Mouse (Mus musculus): ENCODE measurements around the gene Mlst8. TPM values are rescaled to one million over a fixed set of nuclear protein-coding genes. Genes with fewer than 3 reads are reported as not detected.

Gene Mlst8
- 29.5 and 33.1 TPM in 2 replicates for polyA plus RNA-seq (2015; fragmentation: Nextera tagmentation; extraction: Ambion mirVana)

GRCm38 (mm10) chr17:24478663-24479380 lies at the start of gene Mlst8:
Gene Mlst8, minus strand, starts transcription at chr17:24479078.
- WGBS: under 1% methylated on average over 48 of the region's 48 CpGs
- peak; percentile 92 for ATAC-seq (ENCODE audit: low FRiP score)
- Histone ChIP-seq H3K9ac (replicated peaks) (peak within 1 kb of the TSS; percentile 87), H3K4me1 (peaks cover 38% of the 10 kb centered on the region), H3K9me3 (replicated peaks) (no peaks in the 10 kb centered on the region), H3K4me3 (replicated peaks) (peak within 1 kb of the TSS; percentile 77), H3K4me2 (peak within 1 kb of the TSS; percentile 62), H3K27me3 (replicated peaks) (no peaks in the 10 kb centered on the region), H3K27ac (replicated peaks) (peak within 1 kb of the TSS; percentile 98), H3K36me3 (peaks cover 30% of the 10 kb centered on the region)

- ATAC-seq (ENCODE audit: low FRiP score): no peak
- 0% methylated on average over 8 of the region's 8 CpGs for WGBS
- H3K9ac ChIP-seq (replicated peaks): peak overlapping the region; percentile 90
- H3K4me1 ChIP-seq: peaks cover 78% of the 10 kb centered on the region
- peak overlapping the region; percentile 89 for H3K27ac ChIP-seq (replicated peaks)
- H3K4me2 ChIP-seq: peak overlapping the region; percentile 81
- no peaks in the 10 kb centered on the region for H3K27me3 ChIP-seq (replicated peaks)
- peaks cover 4% of the 10 kb centered on the region; the same call in 1 of the 2 replicates for H3K36me3 ChIP-seq
- H3K4me3 ChIP-seq (replicated peaks): peak overlapping the region; percentile 97
- no peaks in the 10 kb centered on the region for H3K9me3 ChIP-seq (replicated peaks)
These were observed 49.7 kb upstream of the Mlst8 start for GRCm38 (mm10) chr17:24528560-24528918.

- H3K4me2 ChIP-seq: peak within 1 kb of the TSS; percentile 81
- H3K4me1 ChIP-seq: peaks cover 72% of the 10 kb centered on the region
- peak; percentile 96 for ATAC-seq (ENCODE audit: low FRiP score)
These were observed 49.1 kb upstream of the Mlst8 start, which contains the start of gene Traf7 for GRCm38 (mm10) chr17:24527723-24528559. Gene Traf7, minus strand, starts transcription at chr17:24527938.

GRCm38 (mm10) chr17:24527315-24527714 lies 48.4 kb upstream of the Mlst8 start:
- no peaks in the 10 kb centered on the region for H3K9me3 ChIP-seq (replicated peaks)
- H3K27ac ChIP-seq (replicated peaks): peak overlapping the region; percentile 89
- H3K4me1 ChIP-seq: peaks cover 65% of the 10 kb centered on the region
- under 1% methylated on average over 19 of the region's 19 CpGs for WGBS
- peak overlapping the region; percentile 63 for H3K4me2 ChIP-seq
- H3K4me3 ChIP-seq (replicated peaks): peak overlapping the region; percentile 97
- H3K9ac ChIP-seq (replicated peaks): peak overlapping the region; percentile 96
- ATAC-seq (ENCODE audit: low FRiP score): peak; percentile 49
- H3K36me3 ChIP-seq: peaks cover 7% of the 10 kb centered on the region; the same call in 1 of the 2 replicates
- no peaks in the 10 kb centered on the region for H3K27me3 ChIP-seq (replicated peaks)

More at GRCm38 (mm10) chr17:24527723-24528559, 49.1 kb upstream of the Mlst8 start, which contains the start of gene Traf7:
- peak within 1 kb of the TSS; percentile 89 for H3K27ac ChIP-seq (replicated peaks)
- peak within 1 kb of the TSS; percentile 97 for H3K4me3 ChIP-seq (replicated peaks)
- H3K9me3 ChIP-seq (replicated peaks): no peaks in the 10 kb centered on the region
- H3K9ac ChIP-seq (replicated peaks): peak within 1 kb of the TSS; percentile 96
- H3K27me3 ChIP-seq (replicated peaks): no peaks in the 10 kb centered on the region
- WGBS: under 1% methylated on average over 40 of the region's 40 CpGs
- peaks cover 4% of the 10 kb centered on the region; the same call in 1 of the 2 replicates for H3K36me3 ChIP-seq

- 73% methylated on average over 2 of the region's 2 CpGs for whole genome bisulfite sequencing
- H3K4me3 ChIP-seq (replicated peaks): no peak overlapping the region
- H3K9me3 ChIP-seq (replicated peaks): no peaks in the 10 kb centered on the region
- 0 out of 2 replicates have a peak overlapping the region, but pooled peaks have one; percentile 18 for H3K9ac ChIP-seq (replicated peaks)
- no peak overlapping the region for H3K4me2 ChIP-seq
- H3K4me1 ChIP-seq: peaks cover 40% of the 10 kb centered on the region
- H3K36me3 ChIP-seq: peaks cover 7% of the 10 kb centered on the region; the same call in 1 of the 2 replicates
- no peaks in the 10 kb centered on the region for H3K27me3 ChIP-seq (replicated peaks)
- ATAC-seq (ENCODE audit: low FRiP score): no peak
- no peak overlapping the region for H3K27ac ChIP-seq (replicated peaks)
These were observed 45.9 kb upstream of the Mlst8 start for GRCm38 (mm10) chr17:24524734-24525133.

GRCm38 (mm10) chr17:24520450-24520849 lies 41.6 kb upstream of the Mlst8 start:
- Histone ChIP-seq H3K4me2 (no peak overlapping the region), H3K9ac (replicated peaks) (no peak overlapping the region), H3K27me3 (replicated peaks) (no peaks in the 10 kb centered on the region), H3K9me3 (replicated peaks) (no peaks in the 10 kb centered on the region), H3K4me3 (replicated peaks) (no peak overlapping the region), H3K4me1 (peaks cover 10% of the 10 kb centered on the region), H3K27ac (replicated peaks) (no peak overlapping the region), H3K36me3 (peaks cover 40% of the 10 kb centered on the region)
- WGBS: 83% methylated on average over 4 of the region's 4 CpGs
- no peak for ATAC-seq (ENCODE audit: low FRiP score)

- H3K27ac ChIP-seq (replicated peaks): peak overlapping the region; percentile 18; the same call in 1 of the 2 replicates
- H3K9ac ChIP-seq (replicated peaks): no peak overlapping the region
- H3K9me3 ChIP-seq (replicated peaks): no peaks in the 10 kb centered on the region
- H3K27me3 ChIP-seq (replicated peaks): no peaks in the 10 kb centered on the region
- 0 out of 2 replicates have a peak overlapping the region, but pooled peaks have one; percentile 5 for H3K4me2 ChIP-seq
- 89% methylated on average over 24 of the region's 24 CpGs for WGBS
- no peak overlapping the region for H3K4me3 ChIP-seq (replicated peaks)
- no peak for ATAC-seq (ENCODE audit: low FRiP score)
- no peaks in the 10 kb centered on the region for H3K4me1 ChIP-seq
- H3K36me3 ChIP-seq: peaks cover 73% of the 10 kb centered on the region
These were observed 35.7 kb upstream of the Mlst8 start for GRCm38 (mm10) chr17:24514270-24515257.

- 55% methylated on average over 5 of the region's 5 CpGs for WGBS
These were observed 34.7 kb upstream of the Mlst8 start for GRCm38 (mm10) chr17:24513609-24514008.

GRCm38 (mm10) chr17:24507806-24508460 lies 29.1 kb upstream of the Mlst8 start:
- Histone ChIP-seq H3K4me2 (no peak overlapping the region), H3K4me1 (peaks cover 4% of the 10 kb centered on the region), H3K9ac (replicated peaks) (no peak overlapping the region), H3K4me3 (replicated peaks) (no peak overlapping the region), H3K36me3 (peaks cover 89% of the 10 kb centered on the region), H3K27ac (replicated peaks) (no peak overlapping the region), H3K27me3 (replicated peaks) (no peaks in the 10 kb centered on the region), H3K9me3 (replicated peaks) (no peaks in the 10 kb centered on the region)
- ATAC-seq (ENCODE audit: low FRiP score): no peak
- 83% methylated on average over 12 of the region's 12 CpGs for WGBS

More at GRCm38 (mm10) chr17:24513609-24514008, 34.7 kb upstream of the Mlst8 start:
- Histone ChIP-seq H3K4me1 (no peaks in the 10 kb centered on the region), H3K9ac (replicated peaks) (no peak overlapping the region), H3K36me3 (peaks cover 81% of the 10 kb centered on the region), H3K4me2 (no peak overlapping the region), H3K27ac (replicated peaks) (no peak overlapping the region), H3K9me3 (replicated peaks) (no peaks in the 10 kb centered on the region), H3K27me3 (replicated peaks) (no peaks in the 10 kb centered on the region), H3K4me3 (replicated peaks) (no peak overlapping the region)
- peak; percentile 39; the same call in 1 of the 2 replicates for ATAC-seq (ENCODE audit: low FRiP score)

GRCm38 (mm10) chr17:24507129-24507664 lies 28.3 kb upstream of the Mlst8 start:
- Histone ChIP-seq H3K27me3 (replicated peaks) (no peaks in the 10 kb centered on the region), H3K9ac (replicated peaks) (no peak overlapping the region), H3K27ac (replicated peaks) (no peak overlapping the region), H3K4me3 (replicated peaks) (no peak overlapping the region), H3K4me2 (no peak overlapping the region), H3K9me3 (replicated peaks) (no peaks in the 10 kb centered on the region), H3K4me1 (peaks cover 4% of the 10 kb centered on the region), H3K36me3 (peaks cover 96% of the 10 kb centered on the region)
- ATAC-seq (ENCODE audit: low FRiP score): no peak
- 62% methylated on average over 19 of the region's 19 CpGs for WGBS
